Mouse (Mus musculus) skeletal muscle tissue, adult 2 months (tissue): ENCODE data around the gene C3.
A peak's percentile ranks its signal among the peaks of the same experiment; 100 is the strongest.

Experiments used
- DNase-seq: peaks from one replicate; pipeline ENCODE4 v3.0.0-alpha.2; 2012; ENCODE audit warnings: low read depth, low spot score

C3 gene

GRCm38 (mm10) chr17:57219884-57220207, 8.1 kb downstream of the C3 start:
- DNase-seq = no peak

GRCm38 (mm10) chr17:57219167-57219883, 8.6 kb downstream of the C3 start:
- DNase-seq = peak; percentile 40

- DNase-seq = no peak
These were observed 9.5 kb downstream of the C3 start for GRCm38 (mm10) chr17:57218335-57218900.

- no peak for DNase-seq
These were observed 13.1 kb downstream of the C3 start for GRCm38 (mm10) chr17:57214676-57215387.

- DNase-seq = no peak
These were observed 16.4 kb downstream of the C3 start for GRCm38 (mm10) chr17:57211501-57211900.

GRCm38 (mm10) chr17:57209330-57209729, 18.6 kb downstream of the C3 start:
- DNase-seq = no peak

GRCm38 (mm10) chr17:57207938-57208337, 20.0 kb downstream of the C3 start:
- no peak for DNase-seq

GRCm38 (mm10) chr17:57201841-57202724, 25.9 kb downstream of the C3 start:
- no peak for DNase-seq

- DNase-seq = no peak
These were observed 29.7 kb downstream of the C3 start for GRCm38 (mm10) chr17:57198252-57198651.

GRCm38 (mm10) chr17:57195326-57196010, 32.5 kb downstream of the C3 start:
- no peak for DNase-seq

GRCm38 (mm10) chr17:57194771-57195170, 33.2 kb downstream of the C3 start:
- no peak for DNase-seq

GRCm38 (mm10) chr17:57194041-57194507, 33.9 kb downstream of the C3 start, which contains the start of gene Tnfsf14:
Gene Tnfsf14, minus strand, starts transcription at chr17:57194177.
- peak; percentile 18 for DNase-seq

- DNase-seq = no peak
These were observed 39.3 kb downstream of the C3 start for GRCm38 (mm10) chr17:57188510-57189192.

GRCm38 (mm10) chr17:57185641-57186040, 42.3 kb downstream of the C3 start:
- DNase-seq = no peak

- DNase-seq = no peak
These were observed 45.1 kb downstream of the C3 start for GRCm38 (mm10) chr17:57182871-57183270.

GRCm38 (mm10) chr17:57180363-57180762, 47.6 kb downstream of the C3 start:
- DNase-seq = no peak

GRCm38 (mm10) chr17:57173351-57173750, 54.6 kb downstream of the C3 start:
- no peak for DNase-seq

- no peak for DNase-seq
These were observed 55.6 kb downstream of the C3 start for GRCm38 (mm10) chr17:57172378-57172777.

GRCm38 (mm10) chr17:57170616-57171260, 57.2 kb downstream of the C3 start:
- no peak for DNase-seq
